Mouse (Mus musculus): ENCODE data around the gene Mtmr3.

Gene Mtmr3

GRCm38 (mm10) chr11:4518981-4519380, 75.7 kb downstream of the Mtmr3 start:
- no peak for DNase-seq (ENCODE audit: low spot score)

GRCm38 (mm10) chr11:4507421-4507820, 87.2 kb downstream of the Mtmr3 start:
- DNase-seq (ENCODE audit: low spot score) = no peak

GRCm38 (mm10) chr11:4506486-4506885, 88.2 kb downstream of the Mtmr3 start:
- no peak for DNase-seq (ENCODE audit: low spot score)

DNA sequence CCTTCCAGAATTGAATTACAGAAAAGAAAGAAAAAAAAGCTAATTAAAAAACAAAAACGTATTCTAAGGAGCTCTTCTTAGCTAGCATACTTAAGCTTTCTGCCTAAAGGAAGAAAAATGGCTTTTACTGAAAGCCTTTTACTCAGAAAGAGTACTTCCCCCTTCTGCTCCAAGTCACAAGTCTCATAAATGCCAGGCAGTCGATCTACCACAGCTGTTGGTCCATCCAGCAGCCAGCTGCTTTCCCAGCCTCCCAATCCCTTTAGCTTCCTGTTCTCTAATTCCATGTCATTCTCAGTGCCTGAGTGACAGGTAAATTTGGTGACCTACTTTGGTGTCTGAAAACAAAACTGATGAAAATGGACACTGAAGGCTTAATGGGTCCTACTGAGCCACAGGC, 92.5 kb downstream of the Mtmr3 start:
- DNase-seq (ENCODE audit: low spot score) = no peak

- DNase-seq (ENCODE audit: low spot score) = no peak
These were observed 93.8 kb downstream of the Mtmr3 start for GRCm38 (mm10) chr11:4500826-4501225.

DNA sequence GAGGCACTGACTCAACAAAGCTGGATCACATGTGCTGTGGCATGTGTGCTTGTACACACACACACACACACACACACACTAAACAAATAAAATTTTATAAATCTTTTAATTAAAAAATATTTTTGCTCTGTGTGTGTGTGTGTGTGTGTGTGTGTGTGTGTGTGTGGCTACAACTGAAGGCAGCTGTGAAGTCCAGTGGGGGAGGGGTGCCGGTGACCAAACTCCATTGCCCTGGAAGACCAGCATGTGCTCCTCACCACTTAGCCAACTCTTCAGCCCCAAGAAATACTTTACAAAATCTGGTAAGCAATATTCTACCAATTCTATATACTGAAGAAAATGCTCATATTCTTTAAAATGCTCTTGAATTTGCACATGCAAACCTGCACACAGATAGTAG, 94.4 kb downstream of the Mtmr3 start:
- no peak for DNase-seq (ENCODE audit: low spot score)

- DNase-seq (ENCODE audit: low spot score) = no peak
These were observed 95.2 kb downstream of the Mtmr3 start for GRCm38 (mm10) chr11:4499456-4499855.

GRCm38 (mm10) chr11:4498774-4499173, 95.9 kb downstream of the Mtmr3 start:
- DNase-seq (ENCODE audit: low spot score) = no peak

- peak; percentile 18 for DNase-seq (ENCODE audit: low spot score)
These were observed 97.1 kb downstream of the Mtmr3 start for GRCm38 (mm10) chr11:4497501-4498118.

DNA sequence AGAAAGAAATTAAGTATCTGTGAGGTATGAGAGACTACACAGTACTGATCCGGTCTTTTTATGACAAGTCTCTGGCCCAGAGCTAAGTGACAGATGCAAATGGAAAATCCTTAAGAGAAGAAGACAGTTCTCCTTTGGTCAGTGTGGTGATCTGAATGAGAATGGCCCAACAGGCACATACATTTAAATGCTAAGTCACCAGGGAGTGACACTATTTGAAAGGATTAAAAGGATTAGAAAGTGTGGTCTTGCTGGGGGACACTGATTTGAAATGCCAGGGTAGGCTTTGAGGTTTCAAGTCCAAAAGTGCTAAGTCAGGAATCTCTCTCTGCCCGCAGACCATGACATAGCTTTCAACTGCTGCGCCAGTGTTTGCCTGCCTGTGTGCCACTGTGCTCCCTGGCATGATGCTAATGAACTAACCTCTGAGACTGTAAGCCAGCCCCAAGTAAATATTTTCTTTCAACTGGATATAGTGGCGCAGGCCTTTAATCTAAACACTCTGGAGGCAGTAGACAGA, 99.6 kb downstream of the Mtmr3 start:
- no peak for DNase-seq (ENCODE audit: low spot score)

- no peak for DNase-seq (ENCODE audit: low spot score)
These were observed 105.5 kb downstream of the Mtmr3 start for GRCm38 (mm10) chr11:4489207-4489606.

- no peak for DNase-seq (ENCODE audit: low spot score)
These were observed 105.9 kb downstream of the Mtmr3 start for GRCm38 (mm10) chr11:4488798-4489197.

GRCm38 (mm10) chr11:4488367-4488766, 106.3 kb downstream of the Mtmr3 start:
- no peak for DNase-seq (ENCODE audit: low spot score)

DNA sequence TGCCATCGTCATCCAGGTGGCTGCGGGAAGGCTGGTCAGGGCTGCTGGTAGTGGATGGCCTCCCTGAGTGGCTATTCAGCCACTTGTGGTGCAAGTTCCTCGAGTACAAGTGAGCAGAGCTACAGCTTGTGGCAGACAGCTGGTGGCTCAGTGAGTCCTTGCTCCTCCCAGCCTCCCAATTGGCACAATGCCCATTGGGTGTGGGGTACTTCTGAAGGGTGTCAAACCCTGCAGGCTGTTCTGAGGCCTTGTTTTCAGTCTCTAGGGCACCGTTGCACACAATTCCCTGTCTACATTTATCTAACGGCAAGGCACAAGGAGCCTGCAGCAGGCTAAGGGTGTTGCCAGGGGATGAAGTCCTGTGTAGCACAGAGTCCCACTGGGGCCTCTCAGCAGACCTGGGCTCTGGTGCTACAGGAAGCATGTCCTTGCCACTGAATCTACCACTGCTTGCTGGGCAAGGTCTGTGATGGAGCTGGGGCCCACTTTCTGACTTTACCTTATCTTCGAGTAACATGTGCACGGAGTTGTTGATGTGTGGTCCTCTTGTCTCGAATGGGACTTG, 107.2 kb downstream of the Mtmr3 start:
- DNase-seq (ENCODE audit: low spot score) = no peak

DNA sequence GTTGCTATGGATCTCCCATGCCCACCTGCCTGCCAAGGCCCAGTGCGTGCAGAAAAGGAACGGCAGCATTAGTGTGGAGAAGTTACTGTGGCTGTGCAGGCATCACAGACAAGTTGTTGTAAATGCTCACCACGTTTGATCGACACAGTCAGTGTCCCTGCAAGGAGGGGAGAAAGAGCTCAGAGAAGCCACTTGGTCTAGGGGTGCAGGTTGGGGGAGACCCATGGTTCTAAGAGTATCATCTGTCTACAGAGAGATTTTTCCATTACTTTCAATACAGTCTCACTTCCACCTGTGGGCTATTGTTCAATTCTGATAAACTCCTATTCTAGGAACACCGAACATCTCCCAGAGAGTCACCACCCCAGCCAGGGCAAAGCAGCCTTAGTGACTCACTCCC, 110.1 kb downstream of the Mtmr3 start:
- no peak for DNase-seq (ENCODE audit: low spot score)

DNA sequence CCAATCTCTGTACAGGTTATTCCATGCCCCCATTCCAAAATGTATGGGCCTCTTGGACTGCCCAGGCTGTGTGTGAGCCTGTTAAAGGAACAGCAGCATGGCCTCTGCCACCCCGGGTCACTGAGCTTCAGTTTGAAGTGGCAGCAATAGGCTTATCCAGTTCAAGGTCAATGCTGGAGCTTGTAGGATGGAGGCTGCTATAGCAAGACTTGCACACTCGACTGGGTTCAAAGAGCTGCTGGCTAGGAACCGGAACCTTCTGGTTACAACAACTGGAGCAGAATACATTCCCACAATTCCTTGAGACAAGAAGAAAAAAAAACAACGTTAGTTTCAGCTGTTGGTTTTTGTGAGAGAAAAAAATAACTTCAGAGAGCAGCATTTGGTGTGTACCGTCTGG, 112.0 kb downstream of the Mtmr3 start:
- DNase-seq (ENCODE audit: low spot score) = no peak

- no peak for DNase-seq (ENCODE audit: low spot score)
These were observed 118.4 kb downstream of the Mtmr3 start for GRCm38 (mm10) chr11:4476184-4476697.

GRCm38 (mm10) chr11:4472464-4473179, 122.0 kb downstream of the Mtmr3 start:
- DNase-seq (ENCODE audit: low spot score) = no peak

DNA sequence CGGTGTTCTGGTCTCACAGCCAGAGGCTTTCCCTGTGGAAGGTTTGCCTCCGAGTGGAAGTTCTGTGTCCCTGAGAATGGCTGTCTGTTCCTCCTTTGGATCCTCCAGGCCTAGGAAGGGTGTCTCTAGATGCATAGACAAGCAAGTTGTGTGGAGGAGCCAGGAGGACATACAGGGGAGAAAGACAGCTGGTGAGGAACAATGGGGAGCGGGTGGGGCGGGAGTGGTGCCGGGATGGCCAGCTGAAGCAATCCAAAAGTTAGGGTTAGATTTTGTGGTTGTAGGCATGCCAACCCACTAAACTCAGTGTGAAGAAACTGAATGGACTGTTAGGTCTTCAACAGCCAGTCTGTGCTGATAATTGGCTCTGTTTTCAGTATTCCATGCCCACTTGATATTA, 122.9 kb downstream of the Mtmr3 start:
- no peak for DNase-seq (ENCODE audit: low spot score)

DNA sequence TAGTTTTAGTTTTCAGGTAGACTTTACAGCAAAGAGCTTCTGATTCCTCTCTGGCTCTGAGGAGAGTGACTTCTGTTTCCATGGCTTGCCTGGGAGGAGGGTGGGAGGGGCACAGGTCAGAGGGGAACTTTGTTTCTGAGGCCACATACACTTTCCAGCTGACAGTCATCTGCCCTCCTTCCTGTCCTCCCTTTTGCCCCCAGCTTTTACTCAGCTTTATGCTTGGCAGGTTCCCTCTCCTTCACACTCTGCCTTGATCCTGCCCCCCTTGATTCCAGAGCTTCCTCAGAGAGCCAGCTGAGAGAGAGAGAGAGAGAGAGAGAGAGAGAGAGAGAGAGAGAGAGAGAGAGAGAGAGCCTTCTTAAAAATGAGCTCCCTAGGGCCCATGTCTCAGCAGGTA, 123.4 kb downstream of the Mtmr3 start:
- DNase-seq (ENCODE audit: low spot score) = no peak

DNA sequence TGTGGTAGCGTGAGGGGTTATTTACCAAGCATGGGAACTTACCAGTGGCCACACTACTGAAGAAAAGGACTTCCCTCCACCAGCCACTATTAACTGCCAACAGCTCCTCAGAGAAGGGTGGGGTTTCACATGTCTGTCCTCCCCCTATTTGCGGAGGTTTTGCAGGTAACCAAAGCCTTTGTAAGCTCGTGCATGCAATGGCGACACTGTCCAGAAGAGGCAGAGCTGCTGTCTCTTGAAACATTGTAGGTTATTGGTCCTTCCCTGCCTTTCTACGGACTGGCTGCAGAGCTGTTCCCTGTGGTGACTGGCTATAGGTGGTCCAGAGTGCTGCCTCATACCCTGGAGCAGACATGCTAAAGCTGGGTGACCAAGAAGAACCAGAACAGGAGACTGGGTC, 125.6 kb downstream of the Mtmr3 start:
- no peak for DNase-seq (ENCODE audit: low spot score)

GRCm38 (mm10) chr11:4467436-4467835, 127.2 kb downstream of the Mtmr3 start:
- no peak for DNase-seq (ENCODE audit: low spot score)

DNA sequence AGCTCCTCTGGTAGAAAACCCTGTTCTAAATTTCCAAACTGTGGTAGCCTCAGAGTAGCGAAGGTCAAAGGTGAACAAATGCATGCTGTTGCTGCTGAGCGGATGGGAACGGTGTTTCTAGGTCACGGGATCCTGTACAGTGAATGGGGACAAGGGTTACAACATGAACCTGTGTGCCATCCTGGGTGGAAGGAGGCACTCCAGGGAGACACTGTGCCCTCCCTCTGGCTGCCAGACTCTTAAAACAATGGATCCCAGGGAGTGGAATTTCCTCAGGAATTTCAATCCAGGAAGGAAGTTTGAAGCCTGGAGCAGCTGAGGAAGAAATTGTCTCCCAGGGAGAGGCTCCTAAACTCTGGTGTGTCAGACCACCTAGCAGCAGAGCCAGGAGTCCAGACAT, 128.5 kb downstream of the Mtmr3 start:
- DNase-seq (ENCODE audit: low spot score) = no peak
